Mouse (Mus musculus): ENCODE data around the gene Nmbr.

Gene Nmbr

DNA sequence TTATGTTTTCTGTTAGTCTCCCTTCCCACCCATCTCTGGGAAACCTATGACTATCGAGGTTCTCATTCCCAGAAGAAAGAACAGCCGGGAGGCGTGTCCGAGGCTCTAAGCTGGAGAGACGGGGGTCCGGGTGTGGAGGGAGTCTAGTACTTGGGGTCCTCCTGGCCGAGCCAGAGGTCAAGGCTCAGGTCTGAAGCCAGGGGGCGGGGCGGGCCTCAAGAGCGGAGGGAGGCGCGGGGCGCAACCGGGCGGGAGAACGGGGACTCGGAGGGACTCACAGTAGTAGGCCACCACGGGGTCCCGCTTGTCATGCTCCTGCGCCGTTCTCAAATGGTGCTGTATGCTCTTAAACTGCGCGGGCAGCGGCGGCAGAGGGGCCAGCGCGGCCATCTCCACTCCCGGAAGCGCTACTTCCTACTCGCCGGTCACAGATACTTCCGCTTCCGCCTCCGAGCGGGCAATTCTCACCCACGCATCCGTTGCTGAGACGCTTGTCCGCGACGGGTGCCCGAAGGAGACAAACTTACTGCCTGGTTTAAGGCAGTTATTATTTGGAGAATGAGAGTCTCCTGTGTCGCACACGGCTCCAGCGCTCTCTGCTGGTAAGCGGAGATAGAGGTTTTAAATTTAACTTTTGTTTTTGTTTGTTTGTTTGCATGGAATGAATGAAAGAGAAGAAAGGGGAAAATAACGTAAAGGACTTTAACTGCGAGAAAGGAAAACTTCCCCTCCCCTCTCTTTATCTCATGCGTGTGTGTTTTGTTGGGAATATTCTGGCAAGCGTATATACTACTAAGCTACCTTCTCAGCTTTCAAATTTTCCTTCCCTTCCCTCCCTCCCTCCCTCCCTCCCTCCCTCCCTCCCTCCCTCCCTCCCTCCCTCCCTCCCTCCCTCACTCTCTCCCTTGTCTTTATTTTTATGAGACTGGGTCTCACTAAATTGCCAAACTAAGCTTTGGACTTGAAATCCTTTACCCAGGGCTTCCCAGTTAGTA is at the start of gene Nmbr, which contains the start of gene Vta1:
Gene Nmbr, plus strand, starts transcription at position 520 of the 995 bp plus-strand sequence.
Gene Vta1, minus strand, starts transcription at position 489 of the 995 bp plus-strand sequence.
- DNase-seq (ENCODE audit: low spot score) = peak; percentile 97

DNA sequence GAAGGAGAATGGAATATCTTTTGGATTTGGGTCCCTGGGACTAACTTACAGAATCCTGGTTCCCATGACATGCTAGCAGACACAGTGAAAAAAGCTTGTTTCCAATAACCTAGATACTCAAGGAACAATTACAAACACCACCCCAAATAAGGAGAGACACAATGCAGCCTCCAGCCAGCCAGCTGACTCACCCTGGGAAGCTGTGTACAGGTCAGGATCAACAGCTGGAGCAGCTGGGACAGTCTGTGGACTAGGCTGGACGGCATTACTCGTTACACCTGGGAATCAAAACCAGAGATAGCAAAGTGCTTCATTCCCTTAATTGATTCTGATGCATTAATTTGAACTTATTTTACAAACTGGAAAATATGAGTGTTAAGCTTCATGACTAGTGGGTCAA is 44.5 kb upstream of the Nmbr start:
- DNase-seq (ENCODE audit: low spot score) = no peak

DNA sequence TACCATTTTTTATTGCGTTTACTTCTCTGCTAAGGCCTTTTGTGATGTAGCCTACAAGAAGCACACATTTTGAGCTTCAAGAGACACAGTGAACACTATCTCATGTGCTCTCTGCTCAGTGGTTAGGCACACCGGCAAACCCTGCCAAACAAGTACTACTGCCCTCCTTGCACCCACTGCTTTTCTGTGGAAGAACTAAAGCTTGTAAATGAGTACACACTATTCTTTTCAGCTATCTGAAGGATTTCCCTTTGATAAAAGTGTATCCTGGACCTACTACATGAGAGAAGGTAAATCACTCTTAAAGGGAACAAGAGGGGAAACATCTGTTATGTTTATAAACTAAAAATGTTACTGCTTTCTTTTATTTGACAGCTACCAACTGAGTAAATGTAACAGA is 39.2 kb upstream of the Nmbr start:
- no peak for DNase-seq (ENCODE audit: low spot score)

DNA sequence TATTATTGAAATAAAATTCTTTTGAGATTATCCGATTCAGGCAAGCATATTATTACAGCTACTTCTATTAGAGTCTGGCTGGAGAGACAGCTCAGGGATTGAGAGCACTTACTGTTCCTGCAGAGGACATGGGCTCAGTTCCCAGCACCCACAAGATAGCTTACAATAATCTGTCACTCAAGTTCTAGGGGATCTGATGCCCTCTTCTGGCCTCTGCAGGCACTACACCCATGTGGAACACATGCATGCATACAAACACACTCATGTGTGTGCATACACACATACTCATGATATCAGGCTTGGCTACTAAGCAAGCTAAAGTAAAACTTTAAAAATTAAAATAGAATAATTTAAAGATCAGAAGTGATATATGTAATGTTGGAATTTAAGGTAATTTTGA is 19.7 kb upstream of the Nmbr start:
- no peak for DNase-seq (ENCODE audit: low spot score)

DNA sequence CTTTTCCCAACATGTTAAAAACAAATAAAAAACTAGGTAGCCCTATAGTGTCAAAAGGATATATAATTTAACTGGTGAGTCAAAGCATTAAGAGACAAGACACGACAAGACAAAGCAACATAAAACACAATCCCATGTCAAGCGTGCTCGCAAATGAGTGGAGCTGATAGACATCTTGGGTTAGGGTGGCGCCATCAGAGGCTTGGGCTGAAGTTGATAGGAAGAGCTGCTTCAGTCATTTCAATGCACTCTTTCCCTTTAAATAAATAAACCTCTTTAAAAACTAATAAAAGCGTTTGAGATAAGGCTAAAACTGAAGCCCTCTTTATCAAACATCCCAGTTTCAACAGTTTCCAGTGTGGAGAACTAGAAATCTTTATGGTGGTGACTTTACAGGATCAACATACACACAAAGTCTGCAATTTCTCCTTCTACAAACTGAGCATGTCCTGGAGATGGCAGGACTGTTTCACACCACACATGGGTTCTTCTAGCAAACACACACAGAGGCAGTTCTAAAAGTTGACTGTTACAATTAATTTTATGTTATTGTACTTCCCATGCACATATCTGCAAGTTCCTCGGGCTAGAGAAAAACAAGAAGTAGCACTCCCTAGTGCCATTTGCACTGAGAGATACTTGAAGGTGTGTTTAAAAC is 16.5 kb upstream of the Nmbr start:
- DNase-seq (ENCODE audit: low spot score) = no peak

DNA sequence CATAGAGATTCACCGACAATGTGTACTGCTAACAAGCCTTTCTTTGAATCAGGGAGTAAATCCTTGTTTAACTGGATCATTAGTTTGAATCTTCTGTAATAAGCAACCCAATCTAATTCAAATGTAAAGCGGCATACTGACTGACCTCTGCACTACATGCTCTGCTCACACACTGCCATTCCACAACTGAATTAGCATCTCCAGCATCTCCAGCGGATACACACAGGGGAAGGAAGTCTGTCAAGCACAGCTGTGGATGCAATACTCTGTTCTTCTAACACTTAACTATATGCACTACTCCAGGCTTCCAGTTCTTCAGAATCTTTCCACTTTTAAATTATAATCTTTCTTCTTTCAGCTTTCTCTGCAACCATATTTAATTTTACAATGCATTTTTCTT is 15.0 kb upstream of the Nmbr start:
- no peak for DNase-seq (ENCODE audit: low spot score)

DNA sequence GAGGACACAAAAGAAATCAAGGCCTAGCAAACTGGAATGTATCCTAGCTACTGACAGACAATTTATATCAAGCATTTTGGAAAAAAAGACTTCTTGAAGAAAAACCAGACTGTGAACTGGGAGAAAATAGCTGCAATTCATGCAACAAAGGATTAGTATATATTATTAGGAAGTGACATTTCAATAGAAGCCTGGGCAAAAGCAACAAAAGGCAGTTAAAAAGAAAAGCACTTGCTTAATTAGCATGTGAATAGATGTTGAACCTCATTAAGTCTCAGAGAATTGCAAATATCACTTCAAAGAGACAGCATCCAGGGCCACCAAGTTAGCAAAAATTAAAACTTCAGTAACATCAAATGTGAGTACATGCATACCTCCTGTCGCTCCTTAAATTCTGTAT is 2.2 kb upstream of the Nmbr start:
- DNase-seq (ENCODE audit: low spot score) = no peak

DNA sequence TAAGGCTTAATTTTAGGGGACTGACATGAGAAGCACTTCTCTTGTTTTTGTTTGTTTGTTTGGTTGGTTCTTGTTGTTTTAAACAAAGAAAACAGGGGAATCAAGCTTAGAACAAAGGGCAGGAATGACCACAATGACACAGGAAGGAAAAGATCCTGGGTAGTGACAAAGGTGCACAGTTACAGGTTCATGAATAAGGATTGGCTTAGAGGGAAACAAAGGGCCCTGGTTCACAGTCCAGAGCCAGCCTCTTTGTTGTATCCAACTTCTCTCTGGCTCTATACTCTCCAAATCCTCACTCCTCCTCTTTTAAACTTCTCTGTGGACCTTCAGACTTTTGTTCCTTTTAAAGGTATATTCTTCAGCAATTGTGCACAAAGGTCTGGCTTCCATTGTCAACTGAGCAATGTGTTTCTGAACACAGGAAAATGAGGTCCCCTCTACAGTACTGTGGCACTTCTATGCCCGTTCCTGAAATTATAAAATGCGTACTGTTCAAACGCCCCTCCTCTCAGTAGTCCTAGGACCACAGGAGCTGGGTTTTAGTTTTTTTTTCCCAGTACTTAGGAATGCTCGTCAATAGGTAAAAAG is 1.5 kb upstream of the Nmbr start:
- DNase-seq (ENCODE audit: low spot score) = no peak

DNA sequence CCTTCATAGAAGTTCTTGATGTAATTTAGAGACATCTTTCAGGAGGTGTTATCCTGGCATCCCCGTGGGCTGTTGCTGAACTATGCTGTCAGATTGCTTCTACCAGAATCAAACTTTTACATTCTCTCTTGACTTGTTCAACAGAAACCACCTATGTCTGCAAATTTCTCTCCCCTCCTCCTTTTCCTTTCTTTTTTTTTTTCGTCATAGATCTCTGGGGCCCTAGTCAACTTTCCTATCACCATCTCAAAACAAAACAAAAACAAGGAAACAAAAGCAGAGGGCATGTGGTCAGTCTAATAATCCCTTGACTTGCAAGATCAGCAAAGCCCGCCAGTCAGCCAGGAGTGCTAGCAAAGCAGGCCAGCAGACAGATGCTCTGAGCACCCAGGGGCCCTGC is 12.7 kb downstream of the Nmbr start, which contains the start of gene Gje1:
Gene Gje1, minus strand, starts transcription at position 101 of the 400 bp plus-strand sequence.
- DNase-seq (ENCODE audit: low spot score) = no peak

DNA sequence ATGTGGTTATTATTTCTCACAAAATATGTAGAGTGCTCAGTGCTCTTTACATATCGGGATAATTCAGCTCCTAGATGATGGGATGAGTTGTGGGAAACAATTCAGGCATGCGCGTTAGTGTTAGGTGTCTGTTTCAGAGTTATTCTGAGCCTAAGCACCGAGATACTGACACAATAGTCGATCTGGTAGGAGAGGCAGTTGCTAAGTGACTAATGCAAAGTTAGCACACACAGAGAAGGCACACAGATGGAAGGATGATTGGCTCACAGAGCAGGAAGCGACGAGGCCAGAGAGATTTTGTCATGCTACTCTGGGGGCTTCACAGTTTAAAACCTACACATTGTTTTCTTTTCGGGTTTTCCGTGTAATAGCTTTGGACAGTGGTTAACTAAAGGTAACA is 20.3 kb downstream of the Nmbr start:
- no peak for DNase-seq (ENCODE audit: low spot score)

DNA sequence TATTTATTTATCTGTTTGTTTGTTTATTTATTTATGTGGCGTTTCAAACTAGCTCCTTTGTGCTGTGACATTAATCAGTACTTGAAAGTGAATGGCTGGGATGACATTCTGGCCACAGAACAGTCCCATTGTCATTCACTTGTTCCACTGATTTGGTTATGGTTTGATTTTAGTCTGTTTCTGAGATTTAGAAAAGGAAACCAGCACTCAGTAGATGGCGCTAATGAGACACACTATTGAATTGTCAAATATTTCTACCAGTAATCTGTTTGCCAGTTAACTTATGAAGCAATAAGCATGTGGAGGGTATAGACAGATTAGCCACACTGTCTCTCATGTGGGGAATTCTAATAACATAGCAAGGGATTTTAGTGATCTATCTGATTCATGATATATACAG is 28.9 kb downstream of the Nmbr start:
- peak; percentile 62 for DNase-seq (ENCODE audit: low spot score)

DNA sequence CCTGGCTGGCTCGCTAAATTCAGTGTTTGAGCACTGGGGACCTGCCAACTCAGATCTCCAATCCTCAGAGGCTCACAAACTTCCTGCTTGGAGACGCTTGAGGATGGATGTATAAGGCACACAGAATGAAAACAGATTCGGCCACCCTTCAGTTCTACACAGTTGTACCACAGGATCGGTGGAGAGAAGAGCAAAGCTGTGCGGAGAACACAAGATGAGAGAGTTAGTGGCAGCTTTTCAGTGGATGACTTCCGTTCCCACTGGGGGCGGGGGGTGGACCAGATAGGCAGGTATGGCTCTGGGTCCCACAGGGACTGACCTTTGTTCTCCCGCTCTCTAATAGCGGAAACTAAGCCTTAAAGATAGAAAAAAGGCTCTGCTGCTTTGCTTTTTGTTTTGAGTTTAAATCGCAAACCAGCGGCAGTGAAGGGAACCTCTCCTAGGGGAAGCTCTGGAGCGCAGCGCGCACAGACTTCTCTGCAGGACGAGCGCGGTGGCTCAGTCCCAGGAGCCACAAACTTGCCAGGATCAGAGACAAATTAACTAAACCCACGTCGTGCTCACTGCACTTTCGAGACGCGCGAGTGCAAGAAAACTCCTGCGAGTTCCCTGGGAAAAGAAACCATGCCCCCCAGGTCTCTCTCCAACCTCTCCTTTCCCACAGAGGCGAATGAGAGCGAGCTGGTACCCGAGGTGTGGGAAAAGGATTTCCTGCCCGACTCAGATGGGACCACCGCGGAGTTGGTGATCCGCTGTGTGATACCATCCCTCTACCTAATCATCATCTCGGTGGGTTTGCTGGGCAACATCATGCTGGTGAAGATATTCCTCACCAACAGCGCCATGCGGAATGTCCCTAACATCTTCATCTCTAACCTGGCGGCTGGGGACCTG is 54.5 kb downstream of the Nmbr start:
- no peak for DNase-seq (ENCODE audit: low spot score)

DNA sequence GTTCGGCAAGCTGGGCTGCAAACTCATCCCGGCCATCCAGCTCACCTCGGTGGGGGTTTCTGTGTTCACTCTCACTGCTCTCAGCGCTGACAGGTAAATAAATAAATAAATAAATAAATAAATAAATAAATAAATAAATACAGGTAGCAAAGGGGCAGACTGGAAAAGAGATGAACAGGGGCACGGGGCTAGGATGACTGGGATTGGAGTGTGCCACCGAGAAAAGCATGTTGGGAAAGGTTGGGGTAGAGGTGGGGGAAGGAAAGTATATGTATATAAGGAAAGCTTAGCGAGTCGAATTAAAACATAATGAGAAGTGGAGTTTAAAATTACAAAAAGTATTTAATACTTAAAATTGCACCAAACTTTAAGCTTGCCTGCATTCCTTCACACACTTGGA is 55.2 kb downstream of the Nmbr start:
- DNase-seq (ENCODE audit: low spot score) = no peak

DNA sequence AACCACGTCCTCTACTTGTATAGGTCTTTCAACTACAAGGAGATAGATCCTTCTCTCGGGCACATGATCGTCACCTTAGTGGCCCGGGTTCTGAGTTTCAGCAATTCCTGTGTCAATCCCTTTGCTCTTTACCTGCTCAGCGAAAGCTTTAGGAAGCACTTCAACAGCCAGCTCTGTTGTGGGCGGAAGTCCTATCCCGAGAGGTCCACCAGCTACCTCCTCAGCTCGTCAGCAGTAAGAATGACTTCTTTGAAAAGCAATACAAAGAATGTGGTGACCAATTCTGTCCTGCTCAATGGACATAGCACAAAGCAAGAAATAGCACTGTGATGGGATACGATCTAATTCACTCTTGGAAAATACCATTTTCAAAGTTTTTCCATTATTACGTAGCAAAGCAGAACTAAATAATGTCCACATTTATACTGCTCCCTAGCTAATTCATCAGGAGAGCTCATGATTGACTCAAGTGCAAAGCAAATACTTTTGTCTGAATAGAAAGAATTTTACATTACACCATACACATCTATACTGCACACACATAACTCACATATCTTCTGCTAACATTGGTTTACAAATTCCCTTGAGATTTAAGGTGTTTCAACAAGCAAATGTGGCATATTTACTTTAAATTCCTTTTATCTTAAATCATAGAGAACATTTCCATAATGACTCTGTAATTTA is 65.0 kb downstream of the Nmbr start:
- DNase-seq (ENCODE audit: low spot score) = no peak

DNA sequence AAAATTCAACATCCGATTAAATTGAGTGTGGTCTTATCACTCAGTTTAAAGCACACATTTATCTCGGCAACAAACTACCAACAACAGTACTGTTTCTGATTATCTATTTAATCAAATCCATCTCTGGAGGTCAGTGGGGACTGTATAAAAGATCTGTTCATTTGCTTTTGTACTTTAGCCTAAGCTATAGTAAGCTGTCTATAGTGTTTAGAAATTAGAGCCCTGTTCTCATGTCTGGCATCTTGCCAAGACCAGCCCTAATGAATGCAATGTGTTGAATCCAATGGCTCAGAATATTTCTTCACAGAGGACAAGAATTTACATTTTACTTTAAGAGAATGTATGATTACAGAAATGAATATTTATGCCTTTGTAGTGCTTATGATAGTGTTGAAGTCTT is 69.1 kb downstream of the Nmbr start:
- no peak for DNase-seq (ENCODE audit: low spot score)

DNA sequence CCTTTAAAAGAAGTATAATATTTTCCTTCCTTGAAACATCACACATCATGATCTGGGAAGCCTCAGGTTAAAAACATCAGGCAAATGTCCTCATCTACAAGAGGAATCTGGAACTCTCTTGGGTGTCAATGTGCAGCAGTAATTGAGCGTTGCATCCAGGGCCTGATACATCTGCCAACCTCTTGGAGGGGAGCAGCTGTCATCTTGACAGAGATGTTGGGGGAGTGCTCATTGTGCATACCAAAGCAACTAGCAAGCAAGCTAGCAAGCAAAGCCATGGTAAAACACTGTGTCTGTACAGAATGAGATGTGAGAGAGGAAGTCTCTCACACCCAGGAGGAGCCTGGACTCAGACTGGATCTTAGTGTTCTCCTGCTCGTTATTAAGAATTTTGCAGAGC is 84.6 kb downstream of the Nmbr start:
- no peak for DNase-seq (ENCODE audit: low spot score)

DNA sequence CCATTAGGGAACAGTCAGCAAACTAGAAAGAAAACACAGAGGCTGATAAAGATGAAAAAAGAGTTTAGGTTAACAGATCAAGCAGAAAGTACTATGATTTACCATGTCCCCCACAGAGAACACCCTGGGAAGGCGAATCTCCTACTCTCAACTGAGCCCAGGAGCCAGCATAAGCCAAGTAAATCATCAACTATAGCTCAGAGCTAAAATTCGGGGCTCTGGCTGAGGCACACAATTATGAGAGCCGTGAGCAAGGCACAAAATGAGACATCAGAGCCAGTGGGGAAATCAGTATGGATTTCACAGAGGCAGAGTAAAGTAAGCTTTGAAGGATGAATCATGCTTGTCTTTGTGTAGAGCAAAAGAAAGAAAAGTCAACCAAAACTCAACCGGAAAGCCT is 111.6 kb downstream of the Nmbr start:
- DNase-seq (ENCODE audit: low spot score) = no peak

All from left cerebral cortex, adult 11 months (tissue).